Mouse (Mus musculus): ENCODE results near the gene Dnajc7. TPM values are rescaled to one million over a fixed set of nuclear protein-coding genes. Genes with fewer than 3 reads are reported as not detected.
"Not testable (repeated sequence)": the region's sequence is repeated elsewhere in the genome, so short reads cannot be mapped to it uniquely, and the experiment has no call there.

The Dnajc7 gene
- polyA plus RNA-seq, 1 experiment: 201 TPM

DNA sequence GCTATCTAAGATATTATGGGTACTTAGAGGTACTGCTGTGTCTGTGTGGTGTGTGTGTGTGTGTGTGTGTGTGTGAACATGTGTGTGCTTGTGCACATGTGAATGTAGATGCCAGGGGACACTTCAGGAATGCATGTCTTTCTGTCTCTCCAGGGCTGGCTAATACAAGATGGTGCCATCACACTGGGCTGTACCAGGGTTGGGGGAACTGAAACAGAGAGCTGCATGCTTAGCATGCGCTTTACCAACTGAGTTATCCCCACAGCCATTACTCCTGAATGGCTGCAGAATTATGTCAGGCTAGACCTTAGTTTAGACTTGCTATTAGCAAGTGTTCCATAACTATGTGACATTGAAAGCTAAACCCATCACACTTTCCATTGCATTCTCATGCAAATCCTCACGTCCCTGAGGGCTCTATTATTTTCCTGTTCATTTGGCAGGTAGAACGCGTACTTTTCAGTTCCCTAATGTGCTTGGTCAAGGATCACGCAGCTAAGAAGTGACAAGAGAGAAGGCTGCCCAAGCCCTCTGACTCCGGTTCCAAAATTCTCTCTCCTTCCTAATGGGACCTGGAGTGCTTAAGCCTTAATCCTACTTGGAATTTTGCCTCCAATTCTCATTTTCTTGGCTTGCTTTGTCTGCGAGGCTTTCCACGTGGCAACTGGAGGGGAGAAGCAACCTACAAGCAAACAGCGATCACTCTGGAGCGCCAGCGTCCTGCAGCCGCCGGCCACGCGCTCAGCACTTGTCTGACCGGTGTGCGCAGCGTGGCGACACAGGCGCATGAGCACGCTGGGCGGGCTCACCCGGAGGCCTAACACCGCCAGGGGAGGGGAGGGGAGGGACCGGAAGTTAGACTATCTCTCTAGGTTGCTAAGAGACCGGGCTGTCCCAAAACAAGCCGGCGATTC lies 74.9 kb downstream of the Dnajc7 start, which contains the start of gene Ttc25:
Gene Ttc25, plus strand, starts transcription at position 776 of the 914 bp plus-strand sequence.
- TF ChIP-seq POLR2A (IDR thresholded peaks at IDR 0.05; ENCODE audit: borderline replicate concordance, extremely low read depth, insufficient read depth, insufficient read length, poor library complexity, severe bottlenecking) (peak; percentile 65; the same call in 1 of the 2 replicates), CTCF (IDR thresholded peaks at IDR 0.05; ENCODE audit: borderline replicate concordance, extremely low read depth, insufficient read depth, insufficient read length) (no peak)
- peak; percentile 95 for DNase-seq (ENCODE audit: low read depth)

- TF ChIP-seq POLR2A (IDR thresholded peaks at IDR 0.05; ENCODE audit: borderline replicate concordance, extremely low read depth, insufficient read depth, insufficient read length, poor library complexity, severe bottlenecking) (no peak), CTCF (IDR thresholded peaks at IDR 0.05; ENCODE audit: borderline replicate concordance, extremely low read depth, insufficient read depth, insufficient read length) (no peak)
- DNase-seq (ENCODE audit: low read depth): no peak
Measured at GRCm38 (mm10) chr11:100541577-100541976, 78.4 kb downstream of the Dnajc7 start.

- DNase-seq (ENCODE audit: low read depth): no peak
- no peak for TF ChIP-seq CTCF (IDR thresholded peaks at IDR 0.05; ENCODE audit: borderline replicate concordance, extremely low read depth, insufficient read depth, insufficient read length)
Measured at GRCm38 (mm10) chr11:100540966-100541365, 79.0 kb downstream of the Dnajc7 start.

GRCm38 (mm10) chr11:100536466-100536865 lies 83.5 kb downstream of the Dnajc7 start:
- TF ChIP-seq CTCF (IDR thresholded peaks at IDR 0.05; ENCODE audit: borderline replicate concordance, extremely low read depth, insufficient read depth, insufficient read length) (no peak), POLR2A (IDR thresholded peaks at IDR 0.05; ENCODE audit: borderline replicate concordance, extremely low read depth, insufficient read depth, insufficient read length, poor library complexity, severe bottlenecking) (no peak)
- DNase-seq (ENCODE audit: low read depth): no peak

DNA sequence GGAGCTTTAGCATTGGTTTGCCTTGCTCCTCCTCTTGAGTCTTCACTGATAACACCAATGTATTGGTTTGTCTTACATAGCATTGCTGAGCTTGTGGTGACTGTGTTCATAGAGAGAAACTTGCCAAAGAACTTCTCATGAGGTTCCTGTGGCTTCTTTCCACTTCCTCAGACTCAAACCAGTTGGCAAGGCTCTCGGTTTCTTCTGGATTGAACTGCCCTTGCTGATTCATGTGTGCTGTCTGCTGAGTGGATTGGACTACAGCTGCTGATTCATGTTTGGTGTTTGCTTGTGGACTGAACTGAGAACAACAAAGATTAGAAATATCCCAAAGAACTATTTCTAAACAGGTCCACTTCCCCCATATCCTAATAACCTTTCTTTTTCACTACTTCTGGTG lies 84.0 kb downstream of the Dnajc7 start:
- TF ChIP-seq POLR2A (IDR thresholded peaks at IDR 0.05; ENCODE audit: borderline replicate concordance, extremely low read depth, insufficient read depth, insufficient read length, poor library complexity, severe bottlenecking) (no peak), CTCF (IDR thresholded peaks at IDR 0.05; ENCODE audit: borderline replicate concordance, extremely low read depth, insufficient read depth, insufficient read length) (no peak)
- DNase-seq (ENCODE audit: low read depth): no peak

DNA sequence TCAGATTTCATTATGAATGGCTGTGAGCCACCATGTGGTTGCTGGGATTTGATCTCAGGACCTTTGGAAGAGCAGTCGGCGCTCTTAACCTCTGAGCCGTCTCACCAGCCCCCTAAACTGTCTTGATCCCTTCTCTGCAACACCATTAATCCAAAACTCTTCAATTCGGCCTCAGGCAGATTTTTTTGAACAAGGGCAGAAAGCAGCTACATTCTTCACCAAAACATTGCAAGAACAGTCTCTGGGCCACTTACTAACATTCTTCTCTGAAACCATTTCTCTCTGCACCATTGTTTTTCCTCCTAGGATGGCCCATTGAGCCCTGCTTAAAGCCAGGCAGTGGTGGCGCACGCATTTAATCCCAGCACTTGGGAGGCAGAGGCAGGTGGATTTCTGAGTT lies 85.1 kb downstream of the Dnajc7 start:
- DNase-seq (ENCODE audit: low read depth): not testable (repeated sequence)

- not testable (repeated sequence) for DNase-seq (ENCODE audit: low read depth)
Measured at GRCm38 (mm10) chr11:100534411-100534810, 85.6 kb downstream of the Dnajc7 start.

DNA sequence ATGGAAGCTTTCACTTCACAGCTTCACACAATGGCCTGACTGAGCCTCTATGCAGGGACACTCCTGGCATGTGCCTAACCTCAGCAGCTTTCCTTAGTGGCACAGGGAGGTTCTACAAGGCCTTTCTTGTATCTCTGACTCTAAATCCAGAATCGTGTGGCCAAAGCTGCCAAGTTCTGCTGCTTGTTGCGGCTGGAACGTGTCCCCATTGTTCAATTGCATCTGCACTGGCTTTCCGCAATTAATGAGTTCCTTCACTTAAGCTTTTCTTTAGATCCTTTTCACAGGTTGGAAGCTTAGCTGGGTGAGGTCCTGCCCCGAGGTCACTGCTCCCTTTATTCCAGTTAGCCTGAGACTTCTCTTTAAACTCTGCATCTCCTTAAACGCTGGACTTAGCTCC lies 86.1 kb downstream of the Dnajc7 start:
- no peak for TF ChIP-seq POLR2A (IDR thresholded peaks at IDR 0.05; ENCODE audit: borderline replicate concordance, extremely low read depth, insufficient read depth, insufficient read length, poor library complexity, severe bottlenecking)
- DNase-seq (ENCODE audit: low read depth): no peak

Other genes starting within 250 kb of the Dnajc7 start
- gene Jup, start 222.4 kb downstream of the Dnajc7 start, polyA plus RNA-seq (2012; rRNA removed): 69.6 and 94.2 TPM in 2 replicates
- gene P3h4, start 205.3 kb downstream of the Dnajc7 start, polyA plus RNA-seq (2012; rRNA removed): 20.2 and 21.1 TPM in 2 replicates
- 25.0 and 32.8 TPM in 2 replicates for gene Fkbp10, start 204.5 kb downstream of the Dnajc7 start, polyA plus RNA-seq (2012; rRNA removed)
- gene Nt5c3b, start 178.4 kb downstream of the Dnajc7 start, polyA plus RNA-seq (2012; rRNA removed): 99.3 and 111 TPM in 2 replicates
- gene Klhl10, start 178.3 kb downstream of the Dnajc7 start, polyA plus RNA-seq (2012; rRNA removed): 0.96 and 1.4 TPM in 2 replicates
- gene Klhl11, start 147.4 kb downstream of the Dnajc7 start, polyA plus RNA-seq (2012; rRNA removed): 5.4 and 10.7 TPM in 2 replicates
- 189 and 209 TPM in 2 replicates for gene Acly, start 92.2 kb downstream of the Dnajc7 start, polyA plus RNA-seq (2012; rRNA removed)
- gene Ttc25, start 74.6 kb downstream of the Dnajc7 start, polyA plus RNA-seq (2012; rRNA removed): 0.90 and 2.8 TPM in 2 replicates
- gene Cnp, start 45.3 kb downstream of the Dnajc7 start, polyA plus RNA-seq (2012; rRNA removed): 18.1 and 22.4 TPM in 2 replicates
- 111 and 119 TPM in 2 replicates for gene Nkiras2, start 924 bp downstream of the Dnajc7 start, polyA plus RNA-seq (2012; rRNA removed)
- gene Zfp385c, start 72.3 kb upstream of the Dnajc7 start, polyA plus RNA-seq (2012; rRNA removed): 0.40 and 0.63 TPM in 2 replicates
- gene Dhx58, start 84.1 kb upstream of the Dnajc7 start, polyA plus RNA-seq (2012; rRNA removed): 2.4 and 2.6 TPM in 2 replicates
- 60.4 and 61.8 TPM in 2 replicates for gene Kat2a, start 92.3 kb upstream of the Dnajc7 start, polyA plus RNA-seq (2012; rRNA removed)
- not detected in 2 replicates for gene Hspb9, start 93.7 kb upstream of the Dnajc7 start, polyA plus RNA-seq (2012; rRNA removed)
- 236 and 270 TPM in 2 replicates for gene Rab5c, start 118.0 kb upstream of the Dnajc7 start, polyA plus RNA-seq (2012; rRNA removed)
- 33.1 and 36.4 TPM in 2 replicates for gene Kcnh4, start 139.8 kb upstream of the Dnajc7 start, polyA plus RNA-seq (2012; rRNA removed)
- gene Hcrt, start 142.8 kb upstream of the Dnajc7 start, polyA plus RNA-seq (2012; rRNA removed): 0.45 and 0.91 TPM in 2 replicates
- gene Ghdc, start 150.8 kb upstream of the Dnajc7 start, polyA plus RNA-seq (2012; rRNA removed): 5.5 and 7.7 TPM in 2 replicates
- gene Stat5b, start 230.6 kb upstream of the Dnajc7 start, polyA plus RNA-seq (2012; rRNA removed): 16.4 and 21.5 TPM in 2 replicates
- 1.4 and 2.1 TPM in 2 replicates for gene Stat5a, start 239.2 kb upstream of the Dnajc7 start, polyA plus RNA-seq (2012; rRNA removed)

Data from brain, embryonic 14.5 days (tissue).